Mouse (Mus musculus) stomach, postnatal 0 days (tissue): ENCODE measurements at regions not wholly inside any gene's neighbourhood (a gene's known extent, or its start where the extent isn't known, plus 50 kb on each side); places are given as distances from the start of the nearest gene placed in this dataset.

ENCODE experiments used
- CTCF ChIP-seq: IDR thresholded peaks from 2 replicates; pipeline ENCODE4 v1.5.1; 2016; ENCODE audit warnings: antibody characterized with exemption, low read depth, mild to moderate bottlenecking, moderate library complexity
- EP300 ChIP-seq: optimal IDR thresholded peaks from 2 replicates; pipeline ENCODE3; 2016; ENCODE audit warnings: antibody characterized with exemption

GRCm38 (mm10) chr8:78004891-78005290, 208.2 kb upstream of the Ttc29 start:
- TF ChIP-seq EP300 (no peak), CTCF (no peak)
